Mouse (Mus musculus): ENCODE measurements at regions not wholly inside any gene's neighbourhood (a gene's known extent, or its start where the extent isn't known, plus 50 kb on each side); places are given as distances from the start of the nearest gene placed in this dataset.

DNA sequence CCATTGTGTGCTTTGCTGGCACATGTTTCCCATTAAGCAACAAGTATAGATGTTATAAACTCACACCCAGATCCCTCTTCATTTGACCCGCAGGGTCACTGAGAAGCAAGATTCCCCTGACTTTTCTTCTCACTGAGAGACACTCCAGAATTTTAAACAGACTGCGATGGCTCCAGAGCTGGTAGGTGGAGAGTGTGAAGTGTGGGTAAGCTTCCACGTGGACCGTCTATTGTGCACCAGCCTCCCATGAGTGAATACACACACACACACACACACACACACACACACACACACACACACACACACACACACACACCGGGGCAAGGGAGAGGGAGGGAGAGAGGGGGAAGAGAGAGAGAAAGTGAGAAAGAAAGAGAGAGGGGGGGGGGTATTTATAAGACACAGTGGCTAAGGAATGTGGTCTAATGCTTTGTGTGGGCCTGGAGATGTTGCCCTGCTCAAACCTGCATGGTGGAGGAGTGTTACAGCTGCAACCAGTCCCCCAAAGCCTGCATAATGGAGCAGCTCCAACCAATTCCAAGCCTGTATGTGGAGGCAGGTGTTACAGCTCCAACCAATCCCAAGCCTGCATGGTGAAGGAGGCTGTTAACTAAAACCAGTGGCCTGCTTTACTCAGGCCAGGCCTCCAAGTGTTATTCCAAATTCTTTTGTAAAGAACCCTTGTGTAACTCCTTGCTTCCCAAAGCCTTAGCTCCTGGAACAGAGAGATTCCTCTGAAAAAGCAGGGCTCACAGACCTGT, 137.1 kb upstream of the Adamts16 start:
- TF ChIP-seq POLR2A (IDR thresholded peaks at IDR 0.05; ENCODE audit: low read depth, low read length) = no peak
- TF ChIP-seq CTCF (conservative IDR thresholded peaks at IDR 0.05; ENCODE audit: insufficient read depth, insufficient read length, low read depth, low read length) = no peak
